Mouse (Mus musculus) lung, postnatal 4 days (tissue): ENCODE measurements around the gene Crlf2.

Experiments
- DNase-seq, 2 experiments: peaks; one replicate each; pipeline ENCODE4 v3.0.0; 2021

Crlf2 gene

DNA sequence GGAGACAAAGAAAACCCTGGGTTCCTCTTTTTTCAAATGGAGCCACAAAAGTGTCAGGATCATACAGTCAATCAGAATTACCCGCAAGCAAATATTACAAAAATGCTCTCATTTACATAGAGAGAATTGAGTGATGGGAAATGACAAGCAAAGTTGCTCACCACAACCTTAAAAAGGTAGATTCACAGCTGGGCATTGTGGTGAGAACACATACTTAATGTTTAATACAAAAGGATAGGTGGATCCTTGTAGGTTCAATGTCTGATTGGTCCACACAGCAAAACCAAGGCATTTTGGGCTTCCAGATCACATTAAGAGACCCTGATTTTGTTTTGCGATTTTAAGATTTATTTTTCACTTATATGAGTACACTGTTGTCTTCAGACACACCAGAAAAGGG lies 11.7 kb downstream of the Crlf2 start:
- no peak for DNase-seq

DNA sequence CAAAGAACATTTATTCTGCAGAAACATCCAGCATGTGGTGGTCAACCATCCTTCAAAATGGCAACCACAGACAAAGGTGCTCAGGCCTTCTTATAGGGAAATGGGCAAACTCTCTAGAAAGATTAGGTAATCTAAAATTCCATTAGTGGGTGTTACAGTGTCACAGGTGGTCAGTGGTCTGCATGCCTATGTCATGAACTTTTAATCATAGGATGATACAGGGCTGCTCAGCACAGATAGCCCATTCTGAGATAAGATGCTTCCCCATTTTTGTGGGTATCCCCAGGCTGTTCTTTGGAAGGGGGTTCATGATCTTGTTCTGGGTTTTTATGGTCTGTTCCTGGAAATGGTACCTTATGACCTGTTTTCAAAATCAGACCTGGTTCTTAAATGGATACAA lies 49.1 kb downstream of the Crlf2 start:
- no peak for DNase-seq

- peak in 1 of 2 experiments; percentile 16 for DNase-seq
Measured at GRCm38 (mm10) chr5:109506729-109507128, 52.1 kb downstream of the Crlf2 start.
